Mouse (Mus musculus): ENCODE measurements at regions not wholly inside any gene's neighbourhood (a gene's known extent, or its start where the extent isn't known, plus 50 kb on each side); places are given as distances from the start of the nearest gene placed in this dataset.
"Not testable (repeated sequence)": the region's sequence is repeated elsewhere in the genome, so short reads cannot be mapped to it uniquely, and the experiment has no call there.

DNA sequence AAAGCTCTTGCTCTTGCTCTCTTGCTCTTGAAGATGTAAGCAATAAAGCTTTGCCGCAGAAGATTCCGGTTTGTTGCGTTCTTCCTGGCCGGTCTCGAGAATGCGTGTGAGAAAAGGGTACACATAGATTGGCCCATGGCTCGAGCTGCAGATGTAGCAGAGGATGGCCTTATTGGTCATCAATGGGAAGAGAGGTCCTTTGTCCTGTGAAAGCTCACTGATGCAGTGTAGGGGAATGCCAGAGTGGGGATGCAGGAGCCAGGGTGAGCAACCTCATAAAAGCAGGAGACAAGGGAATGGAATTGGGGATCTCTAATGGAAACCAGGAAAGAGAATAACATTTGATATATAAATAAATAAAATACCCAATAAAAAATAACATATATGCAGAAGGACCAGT is 63.7 kb upstream of the Prl2c3 start:
- not testable (repeated sequence) for H3K4me1 ChIP-seq
- 89% methylated on average over 7 of the region's 7 CpGs for WGBS

GRCm38 (mm10) chr13:12860954-12861353 is 61.1 kb upstream of the Prl2c3 start:
- not testable (repeated sequence) for H3K4me1 ChIP-seq; H3K9ac ChIP-seq; H3K4me3 ChIP-seq; H3K27me3 ChIP-seq (replicated peaks); H3K4me2 ChIP-seq (replicated peaks); H3K36me3 ChIP-seq; ATAC-seq (ENCODE audit: low FRiP score, low read depth); H3K27ac ChIP-seq
- 95% methylated on average over 16 of the region's 17 CpGs for WGBS
- peaks cover 53% of the 10 kb centered on the region for H3K9me3 ChIP-seq

More for the DNA sequence above, 63.7 kb upstream of the Prl2c3 start:
- ATAC-seq (ENCODE audit: low FRiP score, low read depth); H3K4me2 ChIP-seq (replicated peaks); H3K27ac ChIP-seq; H3K9ac ChIP-seq; H3K4me3 ChIP-seq; H3K36me3 ChIP-seq; H3K27me3 ChIP-seq (replicated peaks): not testable (repeated sequence)
- H3K9me3 ChIP-seq, result peaks cover 50% of the 10 kb centered on the region

GRCm38 (mm10) chr13:12859930-12860329 is 60.1 kb upstream of the Prl2c3 start:
- not testable (repeated sequence) for ATAC-seq (ENCODE audit: low FRiP score, low read depth); H3K4me3 ChIP-seq; H3K36me3 ChIP-seq; H3K27me3 ChIP-seq (replicated peaks); H3K27ac ChIP-seq; H3K9ac ChIP-seq; H3K4me2 ChIP-seq (replicated peaks); H3K4me1 ChIP-seq
- 95% methylated on average over 19 of the region's 19 CpGs for WGBS
- H3K9me3 ChIP-seq, result peaks cover 46% of the 10 kb centered on the region

Data from neural tube, embryonic 12.5 days (tissue).